Mouse (Mus musculus) forebrain, postnatal 0 days (tissue): ENCODE data around the gene Arhgef11. TPM values are rescaled to one million over a fixed set of nuclear protein-coding genes. Genes with fewer than 3 reads are reported as not detected.

Experiments used
- ATAC-seq: fragments of 200-750 bp; cut with Nextera tagmentation; 2 replicates; pipeline ENCODE4 v1.8.0; 2017; ENCODE audit warnings: mild to moderate bottlenecking, moderate library complexity
- DNase-seq: peaks from one replicate; pipeline ENCODE4 v3.0.0-alpha.2; 2015
- H3K27ac ChIP-seq: fragments of 300-500 bp; sonication (generic); 2 replicates; pipeline ENCODE4 v1.5.1; 2014; ENCODE audit warnings: low read depth, mild to moderate bottlenecking, antibody characterized with exemption, low read length, moderate library complexity, mixed read lengths
- H3K27me3 ChIP-seq: fragments of 300-500 bp; sonication (generic); 2 replicates; pipeline ENCODE4 v1.6.1; 2014; ENCODE audit warnings: mild to moderate bottlenecking, low read length, mixed read lengths; ENCODE audit not compliant: insufficient read depth
- H3K36me3 ChIP-seq: fragments of 300-500 bp; sonication (generic); 2 replicates; pipeline ENCODE4 v1.6.1; 2014; ENCODE audit warnings: mild to moderate bottlenecking, moderate library complexity; ENCODE audit not compliant: insufficient read depth
- H3K4me1 ChIP-seq: fragments of 300-500 bp; sonication (generic); 2 replicates; pipeline ENCODE4 v1.6.1; 2014; ENCODE audit warnings: antibody characterized with exemption; ENCODE audit not compliant: insufficient read depth
- H3K4me2 ChIP-seq: fragments of 300-500 bp; sonication (generic); 2 replicates; pipeline ENCODE4 v1.6.1; 2014; ENCODE audit warnings: low read depth, mild to moderate bottlenecking, moderate library complexity
- H3K4me3 ChIP-seq: fragments of 300-500 bp; sonication (generic); 2 replicates; pipeline ENCODE4 v1.5.1; 2014; ENCODE audit warnings: low read depth, low read length, mixed read lengths
- H3K9ac ChIP-seq: fragments of 300-500 bp; sonication (generic); 2 replicates; pipeline ENCODE4 v1.6.1; 2014; ENCODE audit warnings: mild to moderate bottlenecking
- H3K9me3 ChIP-seq: fragments of 300-500 bp; sonication (generic); 2 replicates; pipeline ENCODE4 v1.6.1; 2016; ENCODE audit warnings: low read length
- CTCF ChIP-seq: sonication (generic); IDR thresholded peaks from 2 replicates; pipeline ENCODE4 v1.5.1; 2016; ENCODE audit warnings: antibody characterized with exemption, control low read depth, low read depth
- WGBS: fragments of 180-500 bp; shearing (Covaris S2); extraction: QIAGEN DNeasy Blood & Tissue Kit; methylation state at CpG from one replicate; pipeline ENCODE4 v1.1.7; 2014; 5-methylcytosine and 5-hydroxymethylcytosine counted together
- polyA plus RNA-seq: library from polyadenylated mRNA; unstranded; fragments of >200 nt; fragmentation: Nextera tagmentation; extraction: Ambion mirVana; gene quantifications from 2 replicates; pipeline ENCODE4 v1.2.1, GENCODE M21; 2015
- total RNA-seq: library from RNA; depleted of rRNA; stranded (reverse); fragments of >200 nt; gene quantifications from 2 replicates; pipeline ENCODE4 v1.2.3, GENCODE M21; 2014

The Arhgef11 gene
- total and polyA plus RNA-seq, 2 experiments from 2014 or later = 10.7 to 52.6 TPM

DNA sequence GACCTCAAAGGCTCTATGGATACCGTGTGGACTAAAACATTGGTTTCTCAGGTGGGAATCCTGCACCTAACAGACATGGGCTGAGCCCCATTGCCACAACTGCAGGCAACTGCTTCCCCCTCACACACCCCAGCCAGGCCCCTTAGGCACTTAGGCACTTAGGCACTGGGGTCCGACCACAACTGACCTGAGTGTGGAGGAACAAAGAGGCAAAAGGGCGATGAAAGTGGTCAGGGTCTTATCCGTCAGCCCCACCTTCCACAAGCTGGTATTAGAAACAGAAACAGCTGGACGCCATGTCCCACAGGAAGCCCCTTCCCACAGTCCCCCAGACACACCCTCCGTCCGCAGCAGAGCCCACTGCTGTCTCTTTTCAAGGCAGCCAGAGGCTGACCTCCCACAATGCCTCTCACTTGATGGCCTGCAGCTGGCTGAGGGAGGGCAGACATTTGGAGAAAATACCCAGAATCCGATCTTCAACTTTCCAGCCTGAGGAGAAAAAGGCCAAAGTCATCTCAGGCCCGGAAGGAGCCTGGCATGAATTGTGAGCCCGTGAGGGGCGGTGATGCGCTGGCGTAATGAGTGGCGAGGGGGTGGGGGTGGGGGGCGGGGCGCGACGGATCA, 127.8 kb downstream of the Arhgef11 start:
- no peak for DNase-seq
- Histone ChIP-seq H3K27me3 (no peaks in the 10 kb centered on the region), H3K4me1 (no peaks in the 10 kb centered on the region), H3K9me3 (no peaks in the 10 kb centered on the region), H3K4me2 (peak overlapping the region; percentile 15), H3K36me3 (0 out of 2 replicates have a peak, but pooled peaks cover 6% of the 10 kb centered on the region), H3K27ac (no peak overlapping the region), H3K9ac (no peak overlapping the region), H3K4me3 (no peak overlapping the region)
- no peak for TF ChIP-seq CTCF
- WGBS = 38% methylated on average over 18 of the region's 18 CpGs
- no peak for ATAC-seq

DNA sequence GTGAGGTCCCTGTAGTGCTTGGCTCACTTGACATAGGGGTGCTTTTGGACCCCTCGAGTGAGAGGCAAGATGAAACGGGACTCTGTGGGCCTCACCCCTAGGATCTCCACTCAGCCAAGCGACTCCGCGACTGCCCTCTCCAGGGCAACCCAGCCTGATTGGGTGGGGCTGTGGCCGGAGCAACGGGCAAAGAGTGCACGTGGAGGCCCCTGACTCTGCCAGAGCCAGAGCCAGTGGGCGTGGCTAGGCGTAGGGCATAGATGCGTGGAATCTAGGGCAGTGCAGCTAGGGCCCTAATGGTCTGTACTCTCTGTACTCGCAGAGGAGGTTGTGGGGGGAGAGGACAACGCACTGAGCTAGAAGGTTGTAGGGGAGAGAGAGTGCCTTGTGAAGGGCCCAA, 131.1 kb downstream of the Arhgef11 start, which contains the start of gene Lrrc71:
Gene Lrrc71 (minus strand): TSS at position 195 of the 400 bp plus-strand sequence.
- Histone ChIP-seq H3K4me3 (no peak within 1 kb of the TSS), H3K4me2 (no peak within 1 kb of the TSS), H3K9me3 (no peaks in the 10 kb centered on the region), H3K9ac (no peak within 1 kb of the TSS), H3K27ac (no peak within 1 kb of the TSS), H3K27me3 (no peaks in the 10 kb centered on the region), H3K4me1 (no peaks in the 10 kb centered on the region), H3K36me3 (no peaks in the 10 kb centered on the region)
- no peak for DNase-seq
- TF ChIP-seq CTCF = no peak
- ATAC-seq = peak; percentile 25
- 51% methylated on average over 13 of the region's 13 CpGs for WGBS

- H3K36me3 ChIP-seq = no peaks in the 10 kb centered on the region
- H3K4me1 ChIP-seq = no peaks in the 10 kb centered on the region
- H3K27ac ChIP-seq = no peak overlapping the region
- no peak overlapping the region for H3K4me2 ChIP-seq
- H3K27me3 ChIP-seq = no peaks in the 10 kb centered on the region
- DNase-seq (no peak), ATAC-seq (no peak)
- 13% methylated on average over 5 of the region's 5 CpGs for WGBS
- peak; percentile 56 for TF ChIP-seq CTCF
- H3K9me3 ChIP-seq = no peaks in the 10 kb centered on the region
- H3K4me3 ChIP-seq = no peak overlapping the region
- no peak overlapping the region for H3K9ac ChIP-seq
Observed at GRCm38 (mm10) chr3:87749036-87749435, 131.7 kb downstream of the Arhgef11 start.

- 90% methylated on average over 12 of the region's 12 CpGs for whole genome bisulfite sequencing
- no peak for TF ChIP-seq CTCF
- ATAC-seq = no peak
Observed at GRCm38 (mm10) chr3:87749977-87750376, 132.6 kb downstream of the Arhgef11 start.

DNA sequence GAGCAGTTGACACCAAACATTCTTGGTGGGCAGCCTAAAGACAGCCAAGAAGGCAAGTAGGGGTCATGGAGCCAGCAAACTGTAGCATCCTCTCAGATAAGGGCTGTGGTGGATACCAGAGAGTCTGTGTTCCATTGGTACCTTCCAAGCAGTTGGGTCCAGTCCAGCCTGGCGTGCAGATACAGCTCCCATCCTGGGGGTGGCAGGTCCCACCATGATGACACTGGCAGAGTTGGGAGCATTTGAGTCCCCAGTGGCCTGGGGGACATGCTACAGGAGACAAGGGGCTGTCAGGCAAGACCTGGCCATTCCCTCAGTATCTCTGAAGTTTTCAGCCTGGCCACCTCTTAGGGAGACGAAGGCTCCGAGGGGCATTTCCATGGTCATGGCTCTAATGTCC, 135.2 kb downstream of the Arhgef11 start:
- no peak overlapping the region for H3K9ac ChIP-seq
- DNase-seq = no peak
- H3K4me2 ChIP-seq = no peak overlapping the region
- H3K4me1 ChIP-seq = 0 out of 2 replicates have a peak, but pooled peaks cover 6% of the 10 kb centered on the region
- no peak overlapping the region for H3K4me3 ChIP-seq
- no peak for ATAC-seq
- no peaks in the 10 kb centered on the region for H3K9me3 ChIP-seq
- no peaks in the 10 kb centered on the region; the same call in 1 of the 2 replicates for H3K27me3 ChIP-seq
- no peaks in the 10 kb centered on the region for H3K36me3 ChIP-seq
- TF ChIP-seq CTCF = no peak
- H3K27ac ChIP-seq = no peak overlapping the region
- 87% methylated on average over 3 of the region's 3 CpGs for WGBS

More at GRCm38 (mm10) chr3:87749977-87750376, 132.6 kb downstream of the Arhgef11 start:
- Histone ChIP-seq H3K9me3 (no peaks in the 10 kb centered on the region), H3K9ac (no peak overlapping the region), H3K4me2 (no peak overlapping the region), H3K36me3 (no peaks in the 10 kb centered on the region), H3K4me3 (no peak overlapping the region), H3K27me3 (no peaks in the 10 kb centered on the region), H3K4me1 (no peaks in the 10 kb centered on the region), H3K27ac (no peak overlapping the region)
- no peak for DNase-seq

DNA sequence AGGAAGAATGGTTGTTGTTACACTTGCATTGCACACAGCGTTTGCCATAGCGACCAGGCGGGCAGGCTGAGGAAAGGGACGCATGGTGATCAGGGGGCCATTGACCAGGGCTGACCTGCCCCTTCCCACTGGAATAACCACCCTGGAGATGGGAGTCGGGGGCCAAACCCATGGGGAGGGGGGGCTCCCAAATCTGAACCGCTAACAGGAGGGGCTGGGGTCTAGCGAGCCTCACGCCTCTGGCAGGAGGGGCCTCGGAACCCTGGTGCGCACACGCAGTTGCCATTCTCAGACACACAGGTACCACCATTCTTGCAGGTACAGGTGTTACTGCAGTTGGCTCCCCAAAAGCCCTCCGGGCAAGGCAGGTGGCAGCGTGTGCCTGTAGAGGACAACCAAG, 136.5 kb downstream of the Arhgef11 start:
- no peak overlapping the region for H3K4me3 ChIP-seq
- 0 out of 2 replicates have a peak, but pooled peaks cover 6% of the 10 kb centered on the region for H3K4me1 ChIP-seq
- DNase-seq (no peak), ATAC-seq (no peak)
- no peak overlapping the region for H3K9ac ChIP-seq
- TF ChIP-seq CTCF = no peak
- WGBS = 85% methylated on average over 13 of the region's 13 CpGs
- no peak overlapping the region for H3K4me2 ChIP-seq
- no peaks in the 10 kb centered on the region; the same call in 1 of the 2 replicates for H3K27me3 ChIP-seq
- H3K27ac ChIP-seq = no peak overlapping the region
- no peaks in the 10 kb centered on the region for H3K9me3 ChIP-seq
- no peaks in the 10 kb centered on the region for H3K36me3 ChIP-seq

GRCm38 (mm10) chr3:87755964-87756363, 138.6 kb downstream of the Arhgef11 start:
- Histone ChIP-seq H3K4me2 (peak overlapping the region; percentile 58), H3K4me1 (0 out of 2 replicates have a peak, but pooled peaks cover 6% of the 10 kb centered on the region), H3K9me3 (no peaks in the 10 kb centered on the region), H3K4me3 (peak overlapping the region; percentile 32), H3K36me3 (no peaks in the 10 kb centered on the region), H3K9ac (peak overlapping the region; percentile 35), H3K27ac (no peak overlapping the region), H3K27me3 (no peaks in the 10 kb centered on the region; the same call in 1 of the 2 replicates)
- TF ChIP-seq CTCF = peak; percentile 99
- 5% methylated on average over 24 of the region's 24 CpGs for WGBS
- ATAC-seq = peak; percentile 98
- peak; percentile 87 for DNase-seq
